Mouse (Mus musculus) brown adipose tissue, adult 24 weeks (tissue): ENCODE results near the gene Stat1. TPM values are rescaled to one million over a fixed set of nuclear protein-coding genes. Genes with fewer than 3 reads are reported as not detected.

Experiments
- H3K27ac ChIP-seq: fragments of 200-500 bp; replicated peaks from 2 replicates; pipeline ENCODE4 v1.5.1; 2012; ENCODE audit warnings: low read depth, mild to moderate bottlenecking, low read length
- H3K4me1 ChIP-seq: fragments of 200-500 bp; 2 replicates; pipeline ENCODE4 v1.6.1; 2012; ENCODE audit warnings: low read length, mixed read lengths; ENCODE audit not compliant: control insufficient read depth, insufficient read depth, insufficient read length
- H3K4me3 ChIP-seq: fragments of 200-500 bp; 2 replicates; pipeline ENCODE4 v1.5.1; 2012; ENCODE audit warnings: low read depth, mild to moderate bottlenecking, low read length, moderate library complexity; ENCODE audit not compliant: insufficient read depth
- polyA plus RNA-seq: library from polyadenylated mRNA; stranded (reverse); fragments of >200 nt; gene quantifications from 2 replicates; pipeline ENCODE4 v1.2.4, GENCODE M21; 2012; ENCODE audit not compliant: missing spikeins, insufficient read depth, insufficient read length

Gene Stat1
- polyA plus RNA-seq, 1 experiment, result 49.0 TPM

DNA sequence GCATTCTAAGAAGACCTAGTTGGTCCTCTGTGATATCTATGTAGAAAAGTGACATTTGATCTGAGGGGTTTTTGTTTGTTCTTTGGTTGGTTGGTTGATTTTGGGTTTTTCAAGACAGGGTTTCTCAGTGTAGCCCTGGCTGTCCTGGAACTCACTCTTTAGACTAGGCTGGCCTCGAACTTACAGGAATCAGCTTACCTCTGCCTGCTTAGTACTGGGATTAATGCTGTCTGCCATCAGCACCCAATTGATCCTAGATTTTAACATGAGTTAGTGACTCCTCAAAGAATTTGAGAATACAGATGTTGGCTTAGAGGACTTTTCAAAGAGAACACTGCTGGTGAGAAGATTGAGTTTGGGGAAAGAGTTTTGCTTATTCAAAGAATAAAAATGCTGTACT, 1.5 kb upstream of the Stat1 start:
- Histone ChIP-seq H3K27ac (no peak overlapping the region), H3K4me3 (no peak overlapping the region), H3K4me1 (peaks cover 12% of the 10 kb centered on the region; the same call in 1 of the 2 replicates)

DNA sequence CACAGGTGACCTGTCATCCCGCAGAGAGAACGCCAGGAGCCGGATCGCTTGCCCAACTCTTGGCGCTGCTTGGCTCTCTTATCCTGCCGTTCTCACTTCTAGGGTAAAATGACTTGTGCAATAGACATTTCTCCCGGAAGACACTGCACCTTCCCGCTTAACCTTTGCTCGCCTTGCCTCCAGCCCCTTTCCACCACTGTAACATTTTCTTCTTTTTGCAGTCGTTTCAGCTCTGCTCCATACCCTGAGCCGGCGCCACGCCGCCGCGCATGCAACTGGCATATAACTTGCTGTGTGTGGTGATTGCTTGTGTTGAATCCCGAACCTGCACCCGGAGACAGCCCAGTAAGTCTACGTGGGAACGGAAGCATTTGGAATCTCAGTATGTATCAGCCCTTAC, 451 bp downstream of the Stat1 start:
- Histone ChIP-seq H3K27ac (peak overlapping the region; percentile 62), H3K4me3 (peak overlapping the region; percentile 85)

GRCm38 (mm10) chr1:52120191-52120590, 951 bp downstream of the Stat1 start:
- Histone ChIP-seq H3K4me1 (peaks cover 12% of the 10 kb centered on the region; the same call in 1 of the 2 replicates), H3K4me3 (peak overlapping the region; percentile 85), H3K27ac (no peak overlapping the region)

More for the DNA sequence above, 451 bp downstream of the Stat1 start:
- H3K4me1 ChIP-seq, result peaks cover 12% of the 10 kb centered on the region; the same call in 1 of the 2 replicates

GRCm38 (mm10) chr1:52121052-52121451, 1.8 kb downstream of the Stat1 start:
- peak overlapping the region; percentile 7; the same call in 1 of the 2 replicates for H3K4me3 ChIP-seq

DNA sequence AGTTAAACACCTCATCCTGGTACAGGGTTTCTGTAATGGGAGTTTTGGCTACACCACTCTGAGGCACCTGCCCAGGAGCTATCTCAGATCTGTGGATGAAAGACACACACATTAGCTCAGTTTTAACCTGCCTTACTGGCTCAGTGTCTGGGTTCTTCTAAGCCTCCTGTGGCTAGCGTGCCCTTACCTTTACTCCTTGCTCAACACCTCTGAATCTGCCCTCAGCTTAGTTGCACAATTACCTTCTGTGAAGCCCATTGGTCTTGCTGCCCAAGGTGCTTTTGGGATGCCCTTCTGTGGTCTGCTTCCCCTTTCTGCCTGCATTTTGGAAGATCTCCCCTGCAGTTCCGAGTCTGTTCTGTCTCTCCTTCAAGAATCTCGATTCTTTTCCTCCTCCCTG, 5.6 kb downstream of the Stat1 start:
- no peak overlapping the region for H3K27ac ChIP-seq
- peaks cover 3% of the 10 kb centered on the region; the same call in 1 of the 2 replicates for H3K4me1 ChIP-seq
- H3K4me3 ChIP-seq, result no peak overlapping the region

More at GRCm38 (mm10) chr1:52121052-52121451, 1.8 kb downstream of the Stat1 start:
- H3K27ac ChIP-seq, result no peak overlapping the region
- peaks cover 12% of the 10 kb centered on the region; the same call in 1 of the 2 replicates for H3K4me1 ChIP-seq

- Histone ChIP-seq H3K4me3 (no peak overlapping the region), H3K4me1 (no peaks in the 10 kb centered on the region), H3K27ac (no peak overlapping the region)
Observed at GRCm38 (mm10) chr1:52127350-52127749, 8.1 kb downstream of the Stat1 start.

GRCm38 (mm10) chr1:52129794-52130193, 10.6 kb downstream of the Stat1 start:
- no peak overlapping the region for H3K4me3 ChIP-seq
- no peak overlapping the region for H3K27ac ChIP-seq
- H3K4me1 ChIP-seq, result no peaks in the 10 kb centered on the region

GRCm38 (mm10) chr1:52131787-52132377, 12.6 kb downstream of the Stat1 start:
- no peaks in the 10 kb centered on the region for H3K4me1 ChIP-seq
- H3K4me3 ChIP-seq, result no peak overlapping the region
- H3K27ac ChIP-seq, result no peak overlapping the region

DNA sequence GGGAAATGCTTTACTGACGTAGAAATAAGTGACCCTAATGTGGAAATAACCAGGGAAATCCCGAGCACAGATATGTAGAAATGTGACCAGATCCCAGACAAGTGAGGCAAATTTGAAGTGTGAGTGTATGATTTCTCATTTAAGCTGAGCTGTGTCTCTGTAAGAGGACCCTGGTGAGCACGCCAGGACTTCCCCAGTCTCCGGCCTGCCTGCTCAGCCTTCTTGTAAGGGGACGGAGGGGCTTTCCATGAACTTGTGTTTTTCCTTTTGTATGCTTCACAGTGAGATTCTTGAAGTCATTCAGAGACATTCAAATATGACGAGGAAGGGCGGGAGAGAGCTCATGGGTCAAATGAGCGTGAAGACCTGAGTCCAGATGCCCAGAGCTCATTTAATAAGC, 14.0 kb downstream of the Stat1 start:
- Histone ChIP-seq H3K27ac (no peak overlapping the region), H3K4me3 (no peak overlapping the region), H3K4me1 (no peaks in the 10 kb centered on the region)

- Histone ChIP-seq H3K27ac (no peak overlapping the region), H3K4me3 (no peak overlapping the region), H3K4me1 (no peaks in the 10 kb centered on the region)
Observed at GRCm38 (mm10) chr1:52137292-52137691, 18.1 kb downstream of the Stat1 start.

GRCm38 (mm10) chr1:52140534-52140933, 21.3 kb downstream of the Stat1 start:
- Histone ChIP-seq H3K4me1 (no peaks in the 10 kb centered on the region), H3K27ac (no peak overlapping the region), H3K4me3 (no peak overlapping the region)

DNA sequence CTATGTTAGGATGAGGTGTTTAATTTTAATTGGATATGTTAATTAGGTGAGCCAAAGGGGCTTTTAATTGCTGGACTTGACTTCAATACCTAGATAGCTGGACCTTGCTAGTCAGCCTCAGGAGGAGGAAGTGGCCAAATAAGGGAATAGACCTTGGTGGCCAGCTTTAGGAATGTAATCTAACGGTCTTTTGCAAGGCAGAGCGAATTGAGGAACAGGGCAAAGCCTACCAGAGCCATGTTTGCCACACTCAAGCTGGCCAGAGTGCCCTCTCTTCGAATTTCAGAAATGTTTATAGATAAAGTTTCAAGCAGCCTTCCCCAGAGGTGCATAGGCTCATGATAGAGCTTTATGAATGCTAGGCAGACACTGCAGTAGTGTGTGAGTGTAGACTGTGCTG, 22.2 kb downstream of the Stat1 start:
- Histone ChIP-seq H3K4me1 (no peaks in the 10 kb centered on the region), H3K27ac (no peak overlapping the region), H3K4me3 (no peak overlapping the region)

GRCm38 (mm10) chr1:52142117-52142516, 22.9 kb downstream of the Stat1 start:
- Histone ChIP-seq H3K27ac (no peak overlapping the region), H3K4me1 (no peaks in the 10 kb centered on the region), H3K4me3 (no peak overlapping the region)

DNA sequence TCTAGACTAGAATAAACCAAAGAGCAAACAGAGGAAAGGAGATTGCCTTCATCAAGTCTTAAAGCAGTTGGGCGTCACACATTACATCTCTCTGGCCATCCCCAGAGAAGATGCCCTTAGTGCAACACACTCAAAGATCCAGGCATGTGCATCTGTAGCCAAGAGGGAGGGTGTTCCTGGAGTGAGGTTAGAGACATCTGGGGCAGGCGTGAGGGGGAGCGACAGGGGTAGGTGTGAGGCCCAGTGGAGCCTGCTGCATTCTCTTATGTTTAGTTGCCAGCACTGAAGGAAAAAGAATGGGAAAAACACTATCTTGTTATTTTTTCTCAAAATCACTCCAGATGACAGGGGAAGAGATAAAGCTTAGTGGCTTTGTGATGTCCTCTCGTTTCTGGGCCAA, 24.0 kb downstream of the Stat1 start:
- no peaks in the 10 kb centered on the region for H3K4me1 ChIP-seq
- H3K27ac ChIP-seq, result no peak overlapping the region
- H3K4me3 ChIP-seq, result no peak overlapping the region

GRCm38 (mm10) chr1:52143596-52144156, 24.4 kb downstream of the Stat1 start:
- Histone ChIP-seq H3K27ac (no peak overlapping the region), H3K4me3 (no peak overlapping the region), H3K4me1 (no peaks in the 10 kb centered on the region)

GRCm38 (mm10) chr1:52144907-52145306, 25.7 kb downstream of the Stat1 start:
- H3K27ac ChIP-seq, result no peak overlapping the region
- no peak overlapping the region for H3K4me3 ChIP-seq
- H3K4me1 ChIP-seq, result no peaks in the 10 kb centered on the region
